Mouse (Mus musculus) liver, adult 2 months (tissue): Measurements from ENCODE around the gene Egfl7.

Experiments
- CTCF ChIP-seq: fragments of 200-500 bp; IDR thresholded peaks from 2 replicates; pipeline ENCODE4 v1.5.1; 2011; ENCODE audit warnings: low read depth, low read length, control low read depth
- POLR2A ChIP-seq: fragments of 200-500 bp; IDR thresholded peaks from 2 replicates; pipeline ENCODE4 v1.6.1; 2011; ENCODE audit warnings: low read length, control low read depth; ENCODE audit not compliant: insufficient read depth; ENCODE audit errors: extremely low read depth

GRCm38 (mm10) chr2:26575865-26576264 is 3.9 kb upstream of the Egfl7 start:
- TF ChIP-seq CTCF = no peak
- no peak for TF ChIP-seq POLR2A
